Mouse (Mus musculus) kidney, postnatal 36 days (tissue): ENCODE measurements around the gene Neurod6.
A peak's percentile ranks its signal among the peaks of the same experiment; 100 is the strongest.
"Not testable (repeated sequence)": the region's sequence is repeated elsewhere in the genome, so short reads cannot be mapped to it uniquely, and the experiment has no call there.

ENCODE experiments used
- DNase-seq, 2 experiments: peaks; one replicate each; pipeline ENCODE4 v3.0.0; 2021 to 2022; ENCODE audit warnings: mixed read lengths in 2 of 2

Neurod6 gene

GRCm38 (mm10) chr6:55680974-55681373, at the start of gene Neurod6:
Gene Neurod6, minus strand, starts transcription at chr6:55681263.
- no peak for DNase-seq

- DNase-seq: peak; percentile 34 to 74
Measured at GRCm38 (mm10) chr6:55717209-55717608, 36.1 kb upstream of the Neurod6 start.

GRCm38 (mm10) chr6:55715446-55715845, 34.4 kb upstream of the Neurod6 start:
- no peak for DNase-seq

DNA sequence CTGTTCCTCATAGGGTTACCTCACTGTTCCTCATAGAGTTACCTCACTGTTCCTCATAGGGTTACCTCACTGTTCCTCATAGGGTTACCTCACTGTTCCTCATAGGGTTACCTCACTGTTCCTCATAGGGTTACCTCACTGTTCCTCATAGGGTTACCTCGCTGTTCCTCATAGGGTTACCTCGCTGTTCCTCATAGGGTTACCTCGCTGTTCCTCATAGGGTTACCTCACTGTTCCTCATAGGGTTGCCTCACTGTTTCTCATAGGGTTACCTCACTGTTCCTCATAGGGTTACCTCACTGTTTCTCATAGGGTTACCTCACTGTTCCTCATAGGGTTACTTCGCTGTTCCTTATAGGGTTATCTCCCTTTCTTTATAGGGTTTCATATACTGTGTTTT, 29.9 kb upstream of the Neurod6 start:
- DNase-seq: not testable (repeated sequence)

DNA sequence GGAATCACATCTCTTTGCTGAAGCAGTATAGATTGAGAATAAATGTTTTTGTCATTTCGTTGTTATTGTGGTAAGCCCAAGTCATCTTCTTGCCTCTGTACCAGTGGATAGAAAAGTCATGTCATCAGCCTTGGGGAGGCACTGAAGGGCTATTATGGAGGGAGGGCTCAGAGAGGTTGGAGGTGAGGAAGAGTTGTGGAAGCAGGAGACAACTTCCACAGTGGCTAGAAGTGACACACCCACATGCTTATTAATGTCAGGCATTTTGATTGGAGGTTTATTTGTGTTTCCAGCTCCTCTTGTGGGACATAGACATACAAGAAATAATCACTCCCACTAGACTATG, 23.7 kb upstream of the Neurod6 start:
- no peak for DNase-seq

GRCm38 (mm10) chr6:55704061-55704758, 23.1 kb upstream of the Neurod6 start:
- no peak for DNase-seq

DNA sequence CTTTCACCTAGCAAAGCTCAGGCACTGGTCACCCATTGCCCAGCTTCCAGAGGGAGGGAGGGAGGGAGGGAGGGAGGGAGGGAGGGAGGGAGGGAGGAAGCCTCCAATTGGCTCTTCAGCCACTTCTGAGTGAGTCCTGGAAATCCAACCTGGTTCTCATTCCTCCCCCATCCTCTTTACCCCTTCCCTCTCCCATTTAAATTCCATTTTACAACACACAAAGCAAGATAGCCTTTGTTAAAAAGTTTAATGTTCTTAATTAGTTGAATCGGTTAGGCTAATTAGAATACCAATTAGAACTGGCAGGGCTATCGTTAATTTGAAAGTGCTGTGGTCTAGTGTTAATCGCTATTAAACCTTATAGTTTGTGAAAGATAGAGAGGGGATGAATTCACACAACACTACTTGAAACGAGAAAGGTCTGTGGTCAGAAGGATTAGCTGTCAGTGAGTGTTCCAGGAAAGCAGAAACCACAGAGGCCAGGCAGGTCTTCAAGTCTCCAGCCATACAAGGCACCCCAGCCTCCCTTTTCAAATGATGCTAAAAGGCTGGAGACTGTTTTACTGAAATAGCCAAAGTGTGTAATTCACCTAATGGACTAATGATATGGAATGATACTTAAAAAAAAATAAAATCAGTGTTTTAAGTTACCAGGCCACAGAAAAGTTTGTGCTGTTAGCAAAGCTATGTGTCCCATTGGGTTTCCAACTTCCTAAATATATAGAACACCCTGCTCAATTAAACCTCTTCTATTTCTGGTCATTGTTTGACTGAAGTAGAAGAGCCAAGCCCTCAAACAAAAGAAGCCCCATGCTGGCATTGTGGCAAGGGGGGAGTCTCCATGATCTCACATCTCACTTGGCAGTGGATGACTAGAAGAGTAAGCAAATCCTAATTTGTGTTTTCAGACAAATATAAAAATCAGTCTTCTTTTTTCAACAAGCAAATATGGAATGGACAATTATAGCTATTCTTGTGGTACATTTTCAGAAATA, 19.6 kb upstream of the Neurod6 start:
- no peak for DNase-seq

GRCm38 (mm10) chr6:55690015-55690531, 9.0 kb upstream of the Neurod6 start:
- DNase-seq: no peak

DNA sequence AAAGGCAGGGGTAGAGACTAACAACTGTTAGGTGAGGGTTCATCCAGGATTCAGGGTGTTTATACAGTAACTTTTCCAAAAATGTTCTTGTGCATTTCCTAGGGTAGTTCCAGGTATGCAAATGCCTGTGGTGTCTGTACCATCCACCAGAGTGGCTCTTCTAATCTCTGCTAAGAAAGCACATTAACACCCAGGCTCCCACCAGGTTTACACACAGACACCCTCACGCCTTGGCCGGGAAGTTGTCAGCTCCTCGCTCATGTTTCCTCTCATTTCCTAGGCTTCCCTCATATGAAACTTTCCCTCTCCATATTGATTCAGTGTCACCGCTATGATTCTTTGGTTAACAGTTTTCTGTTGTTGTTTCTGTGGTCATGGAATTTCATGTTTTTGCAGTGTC, 2.4 kb upstream of the Neurod6 start:
- no peak for DNase-seq

DNA sequence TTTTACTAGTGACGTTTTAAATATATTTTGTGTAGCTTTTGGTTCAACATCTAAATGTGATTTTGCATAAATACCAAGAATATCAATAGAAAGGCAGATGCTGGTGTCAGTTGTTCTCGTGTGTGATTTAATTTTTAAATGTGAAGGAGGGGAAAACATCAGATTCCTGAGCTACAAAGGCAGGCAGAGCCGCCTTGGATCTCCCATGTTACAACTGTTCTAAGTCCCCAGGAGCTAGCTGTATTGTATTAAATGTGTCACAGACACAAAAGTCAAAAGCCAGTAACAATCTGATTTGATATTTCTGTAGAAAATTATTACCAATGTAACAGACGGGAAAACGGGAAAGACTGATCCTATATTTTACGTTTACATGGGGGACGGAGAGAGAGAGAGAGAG, 1.8 kb upstream of the Neurod6 start:
- DNase-seq: no peak

DNA sequence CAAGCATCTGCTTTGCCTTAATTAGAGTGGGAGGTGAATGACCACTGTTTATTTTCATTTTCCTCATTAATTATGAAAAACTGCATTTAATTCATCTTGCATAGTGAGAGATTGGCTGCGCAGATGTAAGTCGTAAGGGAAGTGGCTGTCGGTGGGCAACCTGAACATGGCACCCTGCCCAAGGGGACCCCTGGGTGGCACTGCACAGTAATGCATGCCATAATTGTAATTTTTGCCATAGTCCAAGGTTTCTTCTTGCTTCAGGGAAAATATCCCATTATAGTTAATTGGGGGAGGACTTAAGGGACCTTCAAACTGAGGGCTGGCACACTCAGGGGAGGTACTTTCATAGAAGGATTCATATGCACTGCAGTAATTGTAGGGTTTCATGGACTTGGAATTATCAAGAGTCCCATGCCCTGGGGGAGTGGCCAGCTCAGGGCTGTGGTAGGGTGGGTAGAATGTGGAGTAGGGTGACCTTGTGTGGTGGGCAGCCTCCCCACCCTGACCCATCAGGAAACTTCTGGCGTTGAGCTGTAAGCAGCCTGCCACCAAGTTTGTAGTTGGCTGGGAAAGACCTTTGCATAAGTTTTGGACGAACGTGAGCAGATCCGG, 2.4 kb downstream of the Neurod6 start:
- no peak for DNase-seq

GRCm38 (mm10) chr6:55677326-55677725, 3.7 kb downstream of the Neurod6 start:
- no peak for DNase-seq

GRCm38 (mm10) chr6:55676663-55677311, 4.3 kb downstream of the Neurod6 start:
- DNase-seq: peak in 1 of 2 experiments; percentile 1

DNA sequence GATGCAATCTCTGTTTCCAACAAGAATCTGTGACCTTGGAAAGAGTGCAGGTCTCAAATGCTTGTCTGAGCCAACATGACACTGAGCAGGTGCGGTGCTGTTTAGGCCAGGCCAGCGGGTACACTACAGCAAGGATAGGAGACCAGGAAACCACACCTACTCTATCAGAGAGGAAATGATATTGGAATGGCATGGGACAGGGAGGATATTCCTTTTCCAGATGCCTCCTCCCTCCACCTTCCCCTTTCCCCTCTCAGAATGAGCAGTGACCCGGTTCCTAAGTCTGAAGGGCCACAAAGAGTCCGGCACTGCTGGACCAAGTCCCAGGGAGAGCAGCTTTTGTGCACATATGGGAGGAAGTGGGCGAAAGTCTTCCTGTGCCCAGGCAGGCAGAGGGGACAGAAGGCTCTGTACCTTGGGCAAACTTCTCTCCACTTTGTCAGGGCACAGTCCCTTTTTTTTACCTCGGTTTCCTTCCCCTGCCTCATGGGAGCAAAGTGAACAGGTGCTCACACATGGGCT, 4.9 kb downstream of the Neurod6 start:
- DNase-seq: no peak

GRCm38 (mm10) chr6:55667801-55668200, 13.3 kb downstream of the Neurod6 start:
- DNase-seq: no peak

- DNase-seq: no peak
Measured at GRCm38 (mm10) chr6:55661126-55661915, 19.7 kb downstream of the Neurod6 start.

GRCm38 (mm10) chr6:55649996-55650395, 31.1 kb downstream of the Neurod6 start:
- DNase-seq: no peak

GRCm38 (mm10) chr6:55649581-55649980, 31.5 kb downstream of the Neurod6 start:
- no peak for DNase-seq

GRCm38 (mm10) chr6:55648886-55649285, 32.2 kb downstream of the Neurod6 start:
- DNase-seq: no peak

DNA sequence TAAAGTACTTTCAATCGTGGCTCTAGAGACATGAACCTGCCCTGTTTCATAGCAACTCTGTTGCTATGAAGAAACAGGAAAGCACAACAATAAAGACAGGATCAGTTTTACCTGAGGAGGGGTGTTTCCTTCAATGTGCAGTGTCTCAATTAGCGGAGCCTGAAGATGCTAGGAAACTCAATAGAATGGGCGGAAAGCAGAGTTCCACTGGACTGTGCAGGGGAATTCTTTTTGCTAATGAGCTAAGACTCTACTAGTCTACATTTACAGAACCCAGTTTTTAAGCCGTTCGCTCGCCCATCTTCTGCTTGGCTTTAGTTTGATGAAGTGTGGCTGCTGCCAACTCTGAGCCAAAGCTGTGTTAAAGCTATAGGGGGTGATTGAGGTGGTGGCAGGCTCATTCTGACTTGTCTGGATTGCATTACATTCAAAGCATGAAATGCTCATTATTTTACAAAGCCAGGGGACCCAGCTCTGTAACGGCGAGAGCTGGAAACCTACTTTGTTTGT, 33.2 kb downstream of the Neurod6 start:
- no peak for DNase-seq

DNA sequence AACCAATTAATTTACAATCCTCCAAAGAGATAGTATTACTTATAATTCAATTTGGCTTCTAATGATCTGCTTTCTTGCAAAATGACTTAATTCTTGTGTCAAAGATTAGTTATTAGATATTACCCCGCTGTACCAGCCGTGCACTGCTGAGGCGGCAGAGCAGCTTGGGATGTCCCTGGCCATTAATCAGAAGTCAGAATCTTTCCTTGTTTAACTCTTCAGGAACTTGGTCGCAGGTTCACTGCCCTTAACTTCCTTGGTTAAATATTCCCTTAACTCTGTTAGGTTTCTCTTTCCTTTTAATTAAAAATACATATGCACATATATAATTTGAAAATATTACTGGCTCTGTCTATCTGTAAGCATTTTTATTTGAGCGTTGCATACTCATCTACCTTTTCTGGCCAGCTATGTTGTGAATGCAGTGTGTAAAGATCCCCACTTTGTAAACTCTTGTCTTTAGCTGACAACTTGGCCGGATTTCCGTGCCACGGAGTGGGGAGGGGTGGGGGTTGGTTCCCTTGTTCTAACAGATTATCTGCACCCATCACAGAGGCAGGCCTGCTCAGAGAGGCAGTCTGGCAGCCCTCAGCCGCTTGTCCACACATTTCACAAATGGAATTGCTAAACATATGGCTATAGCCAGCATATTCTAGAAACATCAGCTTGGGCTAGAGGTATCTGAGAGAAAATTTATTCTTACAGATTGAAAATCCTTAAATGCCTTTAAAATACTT, 34.1 kb downstream of the Neurod6 start:
- DNase-seq: no peak
